Mouse (Mus musculus) layer of hippocampus, adult 2 months (tissue): ENCODE results near the gene Slc4a2. TPM values are rescaled to one million over a fixed set of nuclear protein-coding genes. Genes with fewer than 3 reads are reported as not detected.
"Not testable (repeated sequence)": the region's sequence is repeated elsewhere in the genome, so short reads cannot be mapped to it uniquely, and the experiment has no call there.

Experiments
- DNase-seq, 2 experiments: peaks; one replicate each; pipeline ENCODE4 v3.0.0; 2022; ENCODE audit warnings: low spot score in 2 of 2
- H3K27ac ChIP-seq: fragments of 200-600 bp; 2 replicates; pipeline ENCODE4 v1.8.1; 2022
- H3K4me3 ChIP-seq: fragments of 200-600 bp; 2 replicates; pipeline ENCODE4 v1.8.1; 2022; ENCODE audit warnings: mild to moderate bottlenecking
- CTCF ChIP-seq: fragments of 200-600 bp; conservative IDR thresholded peaks from 2 replicates; pipeline ENCODE4 v1.8.1; 2022; ENCODE audit warnings: antibody characterized with exemption, mild to moderate bottlenecking, moderate library complexity
- total RNA-seq, 2 experiments: library from RNA; stranded (reverse); gene quantifications; 2 replicates each; pipeline ENCODE4 v1.2.3; 2021

The Slc4a2 gene
- total RNA-seq, 2 experiments from 2014 or later: 32.5 to 37.6 TPM

- TF ChIP-seq CTCF: peak; percentile 54
- peak; percentile 56 to 57 for DNase-seq
- Histone ChIP-seq H3K27ac (peak overlapping the region; percentile 4; the same call in 1 of the 2 replicates), H3K4me3 (peak overlapping the region; percentile 55)
Observed at GRCm38 (mm10) chr5:24387264-24388241, 36.1 kb upstream of the Slc4a2 start.

- TF ChIP-seq CTCF: no peak
- H3K4me3 ChIP-seq: peak overlapping the region; percentile 55
- DNase-seq: no peak
- peak overlapping the region; percentile 4; the same call in 1 of the 2 replicates for H3K27ac ChIP-seq
Observed at GRCm38 (mm10) chr5:24388246-24388915, 35.3 kb upstream of the Slc4a2 start.

GRCm38 (mm10) chr5:24389011-24389657, 34.5 kb upstream of the Slc4a2 start:
- Histone ChIP-seq H3K4me3 (no peak overlapping the region), H3K27ac (no peak overlapping the region)
- DNase-seq: no peak
- no peak for TF ChIP-seq CTCF

DNA sequence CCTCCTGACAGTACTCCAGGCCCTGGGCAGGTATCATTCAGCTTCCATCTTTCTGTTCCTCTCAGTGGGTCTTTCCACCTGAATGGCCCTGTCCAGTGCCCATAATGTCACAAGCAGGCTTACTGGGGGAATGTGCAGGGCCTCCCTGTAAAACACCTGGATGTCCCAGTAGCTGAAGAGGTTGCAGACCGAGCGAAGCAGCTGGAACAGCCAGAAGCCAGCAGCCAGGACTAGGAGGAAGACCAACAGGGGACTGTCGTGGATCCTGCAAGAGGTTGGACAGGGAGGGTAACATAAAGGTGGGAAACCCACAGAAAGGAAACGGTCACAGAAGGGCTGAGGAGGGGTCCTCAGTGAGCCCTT, 34.0 kb upstream of the Slc4a2 start:
- H3K27ac ChIP-seq: no peak overlapping the region
- no peak for TF ChIP-seq CTCF
- no peak overlapping the region for H3K4me3 ChIP-seq
- DNase-seq: no peak

GRCm38 (mm10) chr5:24391864-24392263, 31.8 kb upstream of the Slc4a2 start, which contains the start of gene Atg9b:
TSS of gene Atg9b (minus strand) at chr5:24392143.
- H3K4me3 ChIP-seq: no peak within 1 kb of the TSS
- TF ChIP-seq CTCF: no peak
- H3K27ac ChIP-seq: no peak within 1 kb of the TSS
- no peak for DNase-seq

DNA sequence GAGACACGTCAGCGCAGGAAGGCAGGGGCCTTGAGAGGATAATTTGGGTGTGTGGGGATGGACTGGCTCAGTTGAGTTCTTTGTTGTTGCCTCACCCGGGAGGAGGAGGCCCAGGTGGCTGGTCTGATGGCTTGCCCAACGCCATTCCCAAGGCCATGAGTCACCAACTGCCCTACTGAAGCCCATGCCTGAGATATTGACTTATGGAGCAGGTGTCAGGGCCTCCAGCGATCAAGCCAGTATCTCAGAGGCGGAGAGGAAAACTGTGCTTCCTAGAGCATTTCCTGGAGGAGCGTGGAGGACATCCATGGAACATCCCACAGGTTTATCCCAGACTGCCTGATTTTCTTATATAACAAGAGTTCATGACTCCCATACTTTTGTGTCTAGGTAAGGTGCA, 30.9 kb upstream of the Slc4a2 start:
- no peak overlapping the region for H3K27ac ChIP-seq
- TF ChIP-seq CTCF: no peak
- H3K4me3 ChIP-seq: no peak overlapping the region
- no peak for DNase-seq

DNA sequence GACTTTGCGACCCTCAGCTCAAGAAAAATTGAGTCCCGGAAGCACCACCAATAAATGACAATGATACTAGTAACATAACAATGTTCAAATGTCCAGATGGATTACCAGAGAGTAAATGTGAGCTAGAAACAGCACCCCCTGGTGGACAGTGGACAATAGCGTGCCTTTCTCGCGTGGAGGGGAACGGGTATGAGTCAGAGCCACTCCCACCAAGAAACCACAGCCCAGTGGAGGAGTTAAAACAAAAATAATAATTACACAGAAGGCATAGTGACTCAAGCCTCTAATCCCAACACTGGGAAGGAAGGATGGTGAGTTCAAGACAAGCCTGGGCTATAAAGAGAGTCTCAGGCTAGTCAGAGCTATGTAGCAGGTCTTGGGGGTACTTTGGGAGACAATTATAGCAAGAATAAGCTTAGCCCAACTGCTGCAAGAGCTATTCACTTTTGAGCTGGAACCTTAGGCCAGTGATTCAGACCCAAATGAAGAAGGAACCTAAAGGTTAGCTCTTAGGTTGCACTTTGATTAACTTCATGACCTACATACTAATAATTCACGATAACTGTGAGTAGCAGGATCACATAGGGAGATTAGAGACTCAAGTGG, 30.1 kb upstream of the Slc4a2 start, which contains the start of gene Abcb8:
Gene Abcb8, plus strand, starts transcription at position 272 of the 606 bp plus-strand sequence.
- peak within 1 kb of the TSS; percentile 88 for H3K4me3 ChIP-seq
- peak; percentile 87 for DNase-seq
- peak within 1 kb of the TSS; percentile 99 for H3K27ac ChIP-seq
- TF ChIP-seq CTCF: peak; percentile 95

GRCm38 (mm10) chr5:24394165-24394894, 29.3 kb upstream of the Slc4a2 start:
- peak overlapping the region; percentile 99 for H3K27ac ChIP-seq
- H3K4me3 ChIP-seq: peak overlapping the region; percentile 88
- peak; percentile 83 for TF ChIP-seq CTCF
- peak; percentile 93 to 97 for DNase-seq

GRCm38 (mm10) chr5:24396254-24396653, 27.4 kb upstream of the Slc4a2 start:
- H3K4me3 ChIP-seq, H3K27ac ChIP-seq, DNase-seq: not testable (repeated sequence)
- TF ChIP-seq CTCF: peak; percentile 64

GRCm38 (mm10) chr5:24399686-24400085, 24.0 kb upstream of the Slc4a2 start:
- H3K27ac ChIP-seq: no peak overlapping the region
- no peak for TF ChIP-seq CTCF
- no peak for DNase-seq
- H3K4me3 ChIP-seq: no peak overlapping the region

- TF ChIP-seq CTCF: no peak
- H3K4me3 ChIP-seq: no peak overlapping the region
- H3K27ac ChIP-seq: no peak overlapping the region
- DNase-seq: no peak
Observed at GRCm38 (mm10) chr5:24400362-24400761, 23.3 kb upstream of the Slc4a2 start.
